In the genomic region with DNA sequence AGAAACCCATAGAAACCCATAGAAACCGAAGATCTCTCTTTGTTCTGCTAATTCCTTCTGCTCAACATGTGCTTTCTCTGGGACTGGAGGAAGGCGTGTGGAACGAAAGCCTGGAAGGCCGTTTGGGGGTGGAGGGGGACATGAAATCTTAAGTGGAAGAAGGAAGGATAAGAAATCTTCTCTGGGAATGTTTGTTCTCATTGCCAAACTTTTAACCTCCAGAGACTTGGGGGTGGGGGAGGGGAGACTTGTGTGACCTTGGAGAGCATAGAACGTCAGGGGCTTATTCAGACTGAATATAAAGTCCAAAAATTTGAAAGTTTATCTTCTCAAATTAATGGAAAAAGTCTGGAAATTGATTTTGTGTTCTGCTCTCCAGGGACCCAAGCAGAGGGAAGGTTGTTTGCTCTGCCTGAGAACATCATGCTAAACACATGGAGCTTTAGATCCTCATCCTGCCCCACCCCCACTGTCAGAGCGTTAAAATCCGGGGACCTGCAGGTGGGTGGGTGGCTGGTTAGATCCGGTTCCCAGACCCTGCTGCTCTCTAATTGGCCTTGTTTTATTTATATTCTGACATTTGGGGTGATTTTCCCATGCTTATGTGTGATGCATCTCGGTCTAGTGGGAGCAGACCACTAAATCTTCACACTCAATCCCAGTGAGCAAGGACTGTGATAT, we compare ENCODE assay signal across 18 mouse cellular contexts.
DNase-seq lines count a peak whose midpoint lies in the region; ATAC-seq and TF ChIP-seq lines count a peak whose summit lies in the region.
"Had no signal": no experiment of that assay in that cellular context is flagged by ENCODE, and none has a peak within 500 bp of the region (broad histone marks: within the 10 kb centered on the region; RNA-seq: fewer than 3 reads in every experiment).

No protein-coding gene starts in this region.

- H3K27me3 ChIP-seq in embryonic facial prominence, embryonic 11.5 days (ENCODE audit: control insufficient read depth, insufficient read depth, low read length) = no peaks in the 10 kb centered on the region
- H3K27me3 ChIP-seq in embryonic facial prominence, embryonic 10.5 days (replicated peaks; ENCODE audit: low read depth, poor library complexity, severe bottlenecking) = no peaks in the 10 kb centered on the region
- H3K27me3 ChIP-seq in kidney, adult 2 months (replicated peaks; ENCODE audit: control insufficient read depth, insufficient read depth, low read length) = no peaks in the 10 kb centered on the region
- no peaks in the 10 kb centered on the region for H3K27me3 ChIP-seq in kidney, embryonic 15.5 days
- H3K27me3 ChIP-seq in heart, postnatal 0 days (ENCODE audit: control insufficient read depth, insufficient read depth, low read length) = no peaks in the 10 kb centered on the region
- H3K27me3 ChIP-seq: forebrain, embryonic 15.5 days; hindbrain, embryonic 13.5 days; limb, embryonic 12.5 days; midbrain, embryonic 12.5 days had no signal

- 0 out of 2 replicates have a peak, but pooled peaks cover 3% of the 10 kb centered on the region for H3K4me1 ChIP-seq in embryonic facial prominence, embryonic 11.5 days (ENCODE audit: control insufficient read depth, insufficient read depth, low read length)
- H3K4me1 ChIP-seq in embryonic facial prominence, embryonic 10.5 days = peaks cover 22% of the 10 kb centered on the region
- no peaks in the 10 kb centered on the region; the same call in none of the 2 replicates for H3K4me1 ChIP-seq in kidney, adult 2 months (ENCODE audit: control insufficient read depth, insufficient read depth, low read length)
- peaks cover 9% of the 10 kb centered on the region; the same call in 1 of the 2 replicates for H3K4me1 ChIP-seq in kidney, embryonic 15.5 days
- H3K4me1 ChIP-seq in brown adipose tissue, adult 24 weeks (ENCODE audit: control insufficient read depth, insufficient read depth, insufficient read length, low read length) = peaks cover 4% of the 10 kb centered on the region; the same call in 1 of the 2 replicates
- H3K4me1 ChIP-seq in heart, postnatal 0 days (ENCODE audit: control insufficient read depth, insufficient read depth) = peaks cover 10% of the 10 kb centered on the region; the same call in 1 of the 2 replicates
- H3K4me1 ChIP-seq: forebrain, embryonic 15.5 days; hindbrain, embryonic 13.5 days; midbrain, embryonic 12.5 days had no signal

- ATAC-seq in embryonic facial prominence, embryonic 11.5 days (replicated peaks; ENCODE audit: insufficient number of reproducible peaks, low FRiP score, low TSS enrichment, low read depth) = no peak
- no peak for ATAC-seq in kidney, embryonic 15.5 days (replicated peaks; ENCODE audit: low FRiP score)
- no peak for ATAC-seq in heart, postnatal 0 days (ENCODE audit: insufficient read depth, low read depth)
- ATAC-seq: forebrain, embryonic 15.5 days; liver, postnatal 0 days had no signal

- no peak for DNase-seq in embryonic facial prominence, embryonic 11.5 days (ENCODE audit: low spot score)
- DNase-seq in embryonic facial prominence, embryonic 10.5 days (ENCODE audit: low spot score) = no peak
- DNase-seq in kidney, adult 2 months = no peak
- no peak for DNase-seq in heart, postnatal 0 days (ENCODE audit: low spot score)
- no peak for DNase-seq in layer of hippocampus, postnatal 25 days (ENCODE audit: extremely low spot score in 1 of 2, low spot score in 1 of 2)
- no peak for DNase-seq in spleen, adult 12 weeks (ENCODE audit: low spot score)
- DNase-seq: adrenal gland, adult 8-10 months; cerebellum, postnatal 25 days; liver, postnatal 0 days; lung, postnatal 36 days had no signal

- no peak for TF ChIP-seq CTCF in kidney, adult 2 months (conservative IDR thresholded peaks at IDR 0.05; ENCODE audit: insufficient read depth, insufficient read length, low read depth, low read length)
- TF ChIP-seq CTCF in heart, postnatal 0 days (IDR thresholded peaks at IDR 0.05; ENCODE audit: low read depth) = no peak

- no peak overlapping the region for H3K4me3 ChIP-seq in embryonic facial prominence, embryonic 11.5 days (ENCODE audit: low read depth, low read length)
- H3K4me3 ChIP-seq in embryonic facial prominence, embryonic 10.5 days = no peak overlapping the region
- no peak overlapping the region for H3K4me3 ChIP-seq in kidney, adult 2 months (ENCODE audit: insufficient read depth, low read depth, low read length)
- H3K4me3 ChIP-seq in kidney, embryonic 15.5 days (replicated peaks) = no peak overlapping the region
- H3K4me3 ChIP-seq in brown adipose tissue, adult 24 weeks (ENCODE audit: insufficient read depth, low read depth, low read length) = no peak overlapping the region
- H3K4me3 ChIP-seq in heart, postnatal 0 days (ENCODE audit: low read depth, low read length) = no peak overlapping the region
- H3K4me3 ChIP-seq: forebrain, embryonic 15.5 days; hindbrain, embryonic 13.5 days; limb, embryonic 12.5 days; midbrain, embryonic 12.5 days; myocyte had no signal

- WGBS in embryonic facial prominence, embryonic 11.5 days = 55% methylated on average over 9 of the region's 9 CpGs
- 62% methylated on average over 9 of the region's 9 CpGs for WGBS in embryonic facial prominence, embryonic 10.5 days
- WGBS in kidney, adult 2 months = 56% methylated on average over 9 of the region's 9 CpGs
- 42% methylated on average over 9 of the region's 9 CpGs for WGBS in kidney, embryonic 15.5 days
- WGBS in heart, postnatal 0 days = 52% methylated on average over 9 of the region's 9 CpGs

- H3K4me2 ChIP-seq in embryonic facial prominence, embryonic 11.5 days (ENCODE audit: low read depth, low read length) = no peak overlapping the region
- H3K4me2 ChIP-seq in kidney, embryonic 15.5 days = no peak overlapping the region
- no peak overlapping the region for H3K4me2 ChIP-seq in heart, postnatal 0 days (ENCODE audit: low read depth, low read length)
- H3K4me2 ChIP-seq: forebrain, embryonic 15.5 days; hindbrain, embryonic 13.5 days; limb, embryonic 12.5 days; midbrain, embryonic 12.5 days had no signal

- no peak for TF ChIP-seq EP300 in heart, postnatal 0 days (IDR thresholded peaks at IDR 0.05; ENCODE audit: low read depth)

- no peaks in the 10 kb centered on the region for H3K9me3 ChIP-seq in embryonic facial prominence, embryonic 11.5 days (replicated peaks; ENCODE audit: control insufficient read depth, low read length)
- H3K9me3 ChIP-seq in embryonic facial prominence, embryonic 10.5 days = no peaks in the 10 kb centered on the region
- H3K9me3 ChIP-seq in kidney, embryonic 15.5 days (replicated peaks) = no peaks in the 10 kb centered on the region
- H3K9me3 ChIP-seq in heart, postnatal 0 days (replicated peaks; ENCODE audit: control insufficient read depth, low read length) = no peaks in the 10 kb centered on the region
- H3K9me3 ChIP-seq: forebrain, embryonic 15.5 days; hindbrain, embryonic 13.5 days; midbrain, embryonic 12.5 days had no signal

- TF ChIP-seq POLR2A in kidney, adult 2 months (IDR thresholded peaks at IDR 0.05; ENCODE audit: low read depth, low read length) = no peak

- no peak overlapping the region for H3K9ac ChIP-seq in embryonic facial prominence, embryonic 11.5 days (replicated peaks; ENCODE audit: low read length)
- H3K9ac ChIP-seq in kidney, embryonic 15.5 days = no peak overlapping the region
- H3K9ac ChIP-seq in heart, postnatal 0 days (replicated peaks; ENCODE audit: low read depth, low read length) = no peak overlapping the region
- H3K9ac ChIP-seq: forebrain, embryonic 15.5 days; hindbrain, embryonic 13.5 days; limb, embryonic 12.5 days; liver, postnatal 0 days; midbrain, embryonic 12.5 days had no signal

- 0 out of 2 replicates have a peak overlapping the region, but pooled peaks have one; percentile 13 for H3K27ac ChIP-seq in embryonic facial prominence, embryonic 11.5 days (replicated peaks; ENCODE audit: low read depth, low read length)
- H3K27ac ChIP-seq in embryonic facial prominence, embryonic 10.5 days (replicated peaks) = no peak overlapping the region; the same call in 1 of the 2 replicates
- peak overlapping the region; percentile 22; the same call in 1 of the 2 replicates for H3K27ac ChIP-seq in kidney, adult 2 months (ENCODE audit: insufficient read depth, low read depth, low read length)
- no peak overlapping the region for H3K27ac ChIP-seq in kidney, embryonic 15.5 days
- peak overlapping the region; percentile 29 for H3K27ac ChIP-seq in brown adipose tissue, adult 24 weeks (replicated peaks; ENCODE audit: low read depth, low read length)
- peak overlapping the region; percentile 13; the same call in 1 of the 2 replicates for H3K27ac ChIP-seq in heart, postnatal 0 days (ENCODE audit: low read depth)
- H3K27ac ChIP-seq: forebrain, embryonic 15.5 days; hindbrain, embryonic 13.5 days; kidney, postnatal 0 days; limb, embryonic 12.5 days; midbrain, embryonic 12.5 days had no signal

- H3K36me3 ChIP-seq in embryonic facial prominence, embryonic 11.5 days (replicated peaks; ENCODE audit: control insufficient read depth, insufficient read depth, low read depth, low read length) = no peaks in the 10 kb centered on the region
- no peaks in the 10 kb centered on the region for H3K36me3 ChIP-seq in embryonic facial prominence, embryonic 10.5 days (replicated peaks)
- no peaks in the 10 kb centered on the region for H3K36me3 ChIP-seq in kidney, adult 2 months (ENCODE audit: control insufficient read depth, insufficient read depth, low read length)
- H3K36me3 ChIP-seq in kidney, embryonic 15.5 days = no peaks in the 10 kb centered on the region
- H3K36me3 ChIP-seq in heart, postnatal 0 days (replicated peaks; ENCODE audit: control insufficient read depth, insufficient read depth, low read length) = no peaks in the 10 kb centered on the region
- H3K36me3 ChIP-seq: forebrain, embryonic 15.5 days; hindbrain, embryonic 13.5 days; limb, embryonic 12.5 days; midbrain, embryonic 12.5 days had no signal

Comparison
In these comparisons a context has a peak if more than half of its experiments do, and no peak if none do; other contexts are left out.
1. H3K27ac ChIP-seq: peak in embryonic facial prominence, embryonic 11.5 days (single experiment), kidney, adult 2 months (single experiment), brown adipose tissue, adult 24 weeks (single experiment) and heart, postnatal 0 days (single experiment); none in embryonic facial prominence, embryonic 10.5 days (single experiment) and kidney, embryonic 15.5 days (single experiment).